Mouse (Mus musculus) midbrain, embryonic 12.5 days (tissue): ENCODE data around the gene Ttc12. TPM values are rescaled to one million over a fixed set of nuclear protein-coding genes. Genes with fewer than 3 reads are reported as not detected.

Experiments used
- ATAC-seq: fragments of 200-750 bp; cut with Nextera tagmentation; 2 replicates; pipeline ENCODE4 v1.8.0; 2017; ENCODE audit warnings: low read depth, moderate TSS enrichment, moderate library complexity; ENCODE audit not compliant: low FRiP score
- H3K27ac ChIP-seq: fragments of 300-500 bp; sonication (generic); replicated peaks from 2 replicates; pipeline ENCODE4 v1.5.1; 2016; ENCODE audit warnings: mild to moderate bottlenecking
- H3K27me3 ChIP-seq: fragments of 300-500 bp; sonication (generic); 2 replicates; pipeline ENCODE4 v1.6.1; 2016; ENCODE audit warnings: mild to moderate bottlenecking
- H3K36me3 ChIP-seq: fragments of 300-500 bp; sonication (generic); 2 replicates; pipeline ENCODE4 v1.6.1; 2016
- H3K4me1 ChIP-seq: fragments of 300-500 bp; sonication (generic); 2 replicates; pipeline ENCODE4 v1.6.1; 2016
- H3K4me2 ChIP-seq: fragments of 300-500 bp; sonication (generic); replicated peaks from 2 replicates; pipeline ENCODE4 v1.6.1; 2016; ENCODE audit warnings: mild to moderate bottlenecking, moderate library complexity
- H3K4me3 ChIP-seq: fragments of 300-500 bp; sonication (generic); 2 replicates; pipeline ENCODE4 v1.5.1; 2016; ENCODE audit warnings: mild to moderate bottlenecking
- H3K9ac ChIP-seq: fragments of 300-500 bp; sonication (generic); replicated peaks from 2 replicates; pipeline ENCODE4 v1.6.1; 2016; ENCODE audit warnings: mild to moderate bottlenecking, moderate library complexity
- H3K9me3 ChIP-seq: fragments of 300-500 bp; sonication (generic); 2 replicates; pipeline ENCODE4 v1.6.1; 2016; ENCODE audit warnings: mild to moderate bottlenecking
- WGBS: fragments of 180-500 bp; shearing (Covaris S2); methylation state at CpG from one replicate; pipeline ENCODE4 v1.1.7; 2016; 5-methylcytosine and 5-hydroxymethylcytosine counted together
- polyA plus RNA-seq: library from polyadenylated mRNA; unstranded; fragments of >200 nt; fragmentation: Nextera tagmentation; extraction: Ambion mirVana; gene quantifications from 2 replicates; pipeline ENCODE4 v1.2.1, GENCODE M21; 2016

Ttc12 gene
- polyA plus RNA-seq, 1 experiment from 2014 or later, result 2.7 TPM

- Histone ChIP-seq H3K9me3 (no peaks in the 10 kb centered on the region), H3K27ac (no peak overlapping the region), H3K27me3 (no peaks in the 10 kb centered on the region), H3K9ac (no peak overlapping the region), H3K4me3 (no peak overlapping the region), H3K4me2 (no peak overlapping the region), H3K4me1 (peaks cover 10% of the 10 kb centered on the region; the same call in 1 of the 2 replicates), H3K36me3 (peaks cover 30% of the 10 kb centered on the region)
- WGBS, result 94% methylated on average over 9 of the region's 9 CpGs
- ATAC-seq, result no peak
Measured at GRCm38 (mm10) chr9:49523881-49524280, 37.9 kb upstream of the Ttc12 start.

DNA sequence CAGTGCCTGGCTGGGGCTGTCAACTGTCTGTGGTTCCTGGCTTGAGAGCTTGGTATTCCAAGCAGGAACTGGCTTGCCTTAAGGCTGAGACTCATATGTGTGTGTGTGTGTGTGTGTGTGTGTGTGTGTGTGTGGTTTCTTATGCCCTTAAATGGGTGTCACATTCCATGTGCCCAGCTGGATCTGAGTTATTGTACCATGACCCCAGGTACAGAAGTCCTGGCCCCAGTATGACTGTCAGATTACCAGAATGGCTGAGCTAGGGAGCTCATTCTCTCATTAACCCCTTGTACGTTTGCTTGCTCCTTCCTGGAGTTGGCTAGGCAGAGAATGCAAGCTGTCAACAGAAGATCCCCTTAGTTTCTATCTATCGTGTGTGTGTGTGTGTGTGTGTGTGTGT lies 28.3 kb upstream of the Ttc12 start:
- H3K4me3 ChIP-seq, result no peak overlapping the region
- no peak overlapping the region for H3K9ac ChIP-seq
- no peak overlapping the region for H3K4me2 ChIP-seq
- ATAC-seq, result no peak
- WGBS, result 88% methylated on average over 2 of the region's 2 CpGs
- no peak overlapping the region for H3K27ac ChIP-seq
- no peaks in the 10 kb centered on the region for H3K9me3 ChIP-seq
- no peaks in the 10 kb centered on the region for H3K4me1 ChIP-seq
- H3K36me3 ChIP-seq, result peaks cover 60% of the 10 kb centered on the region
- H3K27me3 ChIP-seq, result no peaks in the 10 kb centered on the region

- no peak for ATAC-seq
- no peaks in the 10 kb centered on the region for H3K4me1 ChIP-seq
- H3K27ac ChIP-seq, result no peak overlapping the region
- no peak overlapping the region for H3K9ac ChIP-seq
- H3K27me3 ChIP-seq, result no peaks in the 10 kb centered on the region
- WGBS, result 97% methylated on average over 4 of the region's 4 CpGs
- H3K4me2 ChIP-seq, result no peak overlapping the region
- H3K36me3 ChIP-seq, result peaks cover 67% of the 10 kb centered on the region
- H3K9me3 ChIP-seq, result no peaks in the 10 kb centered on the region
- no peak overlapping the region for H3K4me3 ChIP-seq
Measured at GRCm38 (mm10) chr9:49510666-49511065, 24.6 kb upstream of the Ttc12 start.

GRCm38 (mm10) chr9:49509628-49510027 lies 23.6 kb upstream of the Ttc12 start:
- Histone ChIP-seq H3K36me3 (peaks cover 67% of the 10 kb centered on the region), H3K27me3 (no peaks in the 10 kb centered on the region), H3K27ac (no peak overlapping the region), H3K4me1 (no peaks in the 10 kb centered on the region), H3K9ac (no peak overlapping the region), H3K9me3 (no peaks in the 10 kb centered on the region), H3K4me2 (no peak overlapping the region), H3K4me3 (no peak overlapping the region)
- no peak for ATAC-seq
- 97% methylated on average over 8 of the region's 8 CpGs for WGBS

DNA sequence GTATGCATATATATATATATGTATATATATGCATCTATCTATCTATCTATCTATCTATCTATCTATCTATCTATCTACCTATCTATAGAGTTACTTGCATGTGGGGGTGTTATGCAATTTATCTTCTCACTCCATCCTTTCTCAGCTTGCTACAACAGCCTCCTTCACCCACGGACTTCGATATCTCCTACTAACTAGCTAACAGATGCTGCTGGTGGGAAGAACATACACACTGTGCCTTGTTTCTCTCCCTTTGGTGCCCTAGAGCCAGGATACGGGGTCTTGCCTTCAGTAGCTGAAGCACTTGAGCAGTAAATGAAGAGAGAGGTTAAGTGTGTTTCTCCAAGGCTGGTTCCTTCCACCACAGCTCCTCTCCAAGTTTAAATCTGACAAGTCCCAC lies 23.1 kb upstream of the Ttc12 start:
- H3K27me3 ChIP-seq, result no peaks in the 10 kb centered on the region
- no peaks in the 10 kb centered on the region for H3K4me1 ChIP-seq
- no peak overlapping the region for H3K4me3 ChIP-seq
- no peak overlapping the region for H3K4me2 ChIP-seq
- no peak for ATAC-seq
- no peak overlapping the region for H3K9ac ChIP-seq
- no peaks in the 10 kb centered on the region for H3K9me3 ChIP-seq
- peaks cover 62% of the 10 kb centered on the region for H3K36me3 ChIP-seq
- no peak overlapping the region for H3K27ac ChIP-seq
- 98% methylated on average over 3 of the region's 3 CpGs for WGBS

DNA sequence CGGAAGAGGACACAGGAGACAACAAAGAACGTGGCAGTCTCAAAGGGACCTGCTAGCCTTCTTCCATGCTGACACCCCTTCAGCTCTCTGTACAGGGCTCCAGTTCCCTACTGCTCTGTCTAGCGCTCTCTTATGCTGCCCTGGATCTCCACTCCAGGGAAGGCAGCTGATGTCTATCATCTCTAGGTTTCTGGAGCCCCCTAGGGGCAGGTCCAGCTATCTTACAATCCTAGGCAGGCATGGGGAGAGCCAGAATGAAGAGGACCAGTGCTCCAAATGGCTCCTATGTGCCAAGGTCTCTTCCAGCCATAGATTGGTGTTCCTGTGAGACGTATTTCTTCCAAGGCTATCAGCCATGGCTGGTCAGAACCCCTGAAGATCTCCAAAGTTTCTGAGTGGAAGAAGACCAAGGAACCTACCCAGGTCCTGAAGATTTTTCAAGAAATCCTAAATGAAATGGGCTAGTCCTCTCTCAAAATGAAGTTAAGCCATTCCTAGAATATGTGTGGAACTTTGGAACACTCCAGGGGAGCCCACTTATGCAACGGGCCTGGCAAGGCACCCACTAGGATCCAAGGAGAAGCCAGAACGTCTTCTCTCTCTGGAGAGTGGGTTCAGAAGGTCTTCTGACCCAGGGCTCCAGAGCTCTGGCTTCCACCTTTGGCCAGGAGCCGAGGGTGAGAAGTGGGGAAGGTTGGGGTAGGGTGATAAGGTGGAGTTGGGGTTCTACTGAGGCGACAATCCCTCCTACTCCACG lies 22.0 kb upstream of the Ttc12 start:
- Histone ChIP-seq H3K4me1 (no peaks in the 10 kb centered on the region), H3K4me2 (no peak overlapping the region), H3K9me3 (no peaks in the 10 kb centered on the region), H3K27me3 (no peaks in the 10 kb centered on the region), H3K27ac (no peak overlapping the region), H3K9ac (no peak overlapping the region), H3K36me3 (peaks cover 62% of the 10 kb centered on the region), H3K4me3 (no peak overlapping the region)
- no peak for ATAC-seq
- 87% methylated on average over 9 of the region's 9 CpGs for WGBS

GRCm38 (mm10) chr9:49504658-49505057 lies 18.6 kb upstream of the Ttc12 start:
- H3K4me2 ChIP-seq, result no peak overlapping the region
- no peaks in the 10 kb centered on the region for H3K27me3 ChIP-seq
- no peak overlapping the region for H3K27ac ChIP-seq
- ATAC-seq, result no peak
- H3K9ac ChIP-seq, result no peak overlapping the region
- peaks cover 51% of the 10 kb centered on the region for H3K36me3 ChIP-seq
- H3K9me3 ChIP-seq, result no peaks in the 10 kb centered on the region
- no peaks in the 10 kb centered on the region for H3K4me1 ChIP-seq
- no peak overlapping the region for H3K4me3 ChIP-seq
- WGBS, result 62% methylated on average over 5 of the region's 5 CpGs

- Histone ChIP-seq H3K36me3 (peaks cover 29% of the 10 kb centered on the region), H3K4me3 (no peak overlapping the region), H3K27me3 (no peaks in the 10 kb centered on the region), H3K27ac (no peak overlapping the region), H3K9me3 (no peaks in the 10 kb centered on the region), H3K4me1 (no peaks in the 10 kb centered on the region), H3K4me2 (no peak overlapping the region), H3K9ac (no peak overlapping the region)
- ATAC-seq, result no peak
- 92% methylated on average over 4 of the region's 4 CpGs for WGBS
Measured at GRCm38 (mm10) chr9:49502245-49502644, 16.2 kb upstream of the Ttc12 start.

- Histone ChIP-seq H3K4me3 (no peak overlapping the region), H3K27ac (no peak overlapping the region), H3K36me3 (peaks cover 5% of the 10 kb centered on the region; the same call in 1 of the 2 replicates), H3K9ac (no peak overlapping the region), H3K27me3 (no peaks in the 10 kb centered on the region), H3K9me3 (no peaks in the 10 kb centered on the region), H3K4me2 (no peak overlapping the region), H3K4me1 (no peaks in the 10 kb centered on the region)
- ATAC-seq, result no peak
- 89% methylated on average over 2 of the region's 2 CpGs for WGBS
Measured at GRCm38 (mm10) chr9:49499878-49500277, 13.9 kb upstream of the Ttc12 start.

- H3K4me3 ChIP-seq, result no peak overlapping the region
- peak; percentile 52; the same call in 1 of the 2 replicates for ATAC-seq
- H3K9me3 ChIP-seq, result no peaks in the 10 kb centered on the region
- H3K9ac ChIP-seq, result no peak overlapping the region
- peak overlapping the region; percentile 26; the same call in 1 of the 2 replicates for H3K4me2 ChIP-seq
- peaks cover 6% of the 10 kb centered on the region for H3K4me1 ChIP-seq
- WGBS, result 3% methylated on average over 4 of the region's 4 CpGs
- no peak overlapping the region for H3K27ac ChIP-seq
- no peaks in the 10 kb centered on the region for H3K36me3 ChIP-seq
- H3K27me3 ChIP-seq, result 0 out of 2 replicates have a peak, but pooled peaks cover 3% of the 10 kb centered on the region
Measured at GRCm38 (mm10) chr9:49493979-49494649, 8.1 kb upstream of the Ttc12 start.

GRCm38 (mm10) chr9:49490609-49491008 lies 4.6 kb upstream of the Ttc12 start:
- H3K36me3 ChIP-seq, result no peaks in the 10 kb centered on the region
- ATAC-seq, result no peak
- no peak overlapping the region for H3K4me2 ChIP-seq
- H3K4me3 ChIP-seq, result no peak overlapping the region
- no peak overlapping the region for H3K27ac ChIP-seq
- H3K9me3 ChIP-seq, result no peaks in the 10 kb centered on the region
- H3K9ac ChIP-seq, result no peak overlapping the region
- peaks cover 18% of the 10 kb centered on the region for H3K27me3 ChIP-seq
- 90% methylated on average over 4 of the region's 4 CpGs for WGBS
- peaks cover 18% of the 10 kb centered on the region for H3K4me1 ChIP-seq
